Mouse (Mus musculus) adrenal gland, postnatal 4 days (tissue): Measurements from ENCODE around the gene Evc. TPM values are rescaled to one million over a fixed set of nuclear protein-coding genes. Genes with fewer than 3 reads are reported as not detected.

ENCODE experiments used
- DNase-seq, 2 experiments: peaks; one replicate each; pipeline ENCODE4 v3.0.0; 2021 to 2022; ENCODE audit warnings: low spot score in 2 of 2, mixed read lengths in 2 of 2
- long read RNA-seq, 2 experiments: library from polyadenylated mRNA; stranded (forward); transcript quantifications; one replicate each; pipeline ENCODE4 v2.0.0; 2021
- total RNA-seq, 2 experiments: library from RNA; stranded (reverse); gene quantifications; 2 replicates each; pipeline ENCODE4 v1.2.3; 2021

Gene Evc
- 10 to 100 TPM; 21.0 to 23.9 TPM for total RNA-seq
- long read RNA-seq, experiment 1, full-length matches to known transcripts: 2 of 8 reads
- long read RNA-seq, experiment 1, partial matches to known transcripts: 1 of 8 reads
- long read RNA-seq, experiment 1, other reads (novel, unspliced or antisense): 5 of 8 reads
- long read RNA-seq, experiment 2, full-length matches to known transcripts: 7 of 29 reads
- long read RNA-seq, experiment 2, partial matches to known transcripts: 9 of 29 reads
- long read RNA-seq, experiment 2, other reads (novel, unspliced or antisense): 13 of 29 reads

GRCm38 (mm10) chr5:37336485-37337105 lies at the start of gene Evc:
TSS of gene Evc (minus strand) at chr5:37336894.
- DNase-seq: peak; percentile 29 to 43

- DNase-seq: no peak
These were observed 46.9 kb upstream of the Evc start for GRCm38 (mm10) chr5:37383570-37383969.

- DNase-seq: no peak
These were observed 43.9 kb upstream of the Evc start for GRCm38 (mm10) chr5:37380641-37381040.

- no peak for DNase-seq
These were observed 40.7 kb upstream of the Evc start for GRCm38 (mm10) chr5:37377376-37377775.

- no peak for DNase-seq
These were observed 32.1 kb upstream of the Evc start for GRCm38 (mm10) chr5:37368796-37369195.

- DNase-seq: no peak
These were observed 29.1 kb upstream of the Evc start for GRCm38 (mm10) chr5:37365751-37366150.

GRCm38 (mm10) chr5:37363284-37363683 lies 26.6 kb upstream of the Evc start:
- no peak for DNase-seq

GRCm38 (mm10) chr5:37362618-37363017 lies 25.9 kb upstream of the Evc start:
- no peak for DNase-seq

GRCm38 (mm10) chr5:37356027-37356426 lies 19.3 kb upstream of the Evc start:
- DNase-seq: no peak

- no peak for DNase-seq
These were observed 17.7 kb upstream of the Evc start for GRCm38 (mm10) chr5:37354385-37354784.

- no peak for DNase-seq
These were observed 15.1 kb upstream of the Evc start for GRCm38 (mm10) chr5:37351791-37352190.

GRCm38 (mm10) chr5:37343962-37344361 lies 7.3 kb upstream of the Evc start:
- DNase-seq: no peak

GRCm38 (mm10) chr5:37338288-37338687 lies 1.6 kb upstream of the Evc start, which contains the start of gene Evc2:
TSS of gene Evc2 (plus strand) at chr5:37338499.
- DNase-seq: peak; percentile 31 to 57

GRCm38 (mm10) chr5:37337696-37338095 lies 1.0 kb upstream of the Evc start:
- no peak for DNase-seq

GRCm38 (mm10) chr5:37335061-37335460 lies 1.6 kb downstream of the Evc start:
- no peak for DNase-seq

- DNase-seq: no peak
These were observed 4.6 kb downstream of the Evc start for GRCm38 (mm10) chr5:37332066-37332465.

GRCm38 (mm10) chr5:37331133-37331505 lies 5.6 kb downstream of the Evc start:
- DNase-seq: no peak

- DNase-seq: no peak
These were observed 6.1 kb downstream of the Evc start for GRCm38 (mm10) chr5:37330449-37331132.

GRCm38 (mm10) chr5:37326675-37327074 lies 10.0 kb downstream of the Evc start:
- no peak for DNase-seq

GRCm38 (mm10) chr5:37320761-37321160 lies 15.9 kb downstream of the Evc start:
- DNase-seq: no peak

- no peak for DNase-seq
These were observed 16.5 kb downstream of the Evc start for GRCm38 (mm10) chr5:37320174-37320573.

GRCm38 (mm10) chr5:37318715-37319114 lies 18.0 kb downstream of the Evc start:
- DNase-seq: no peak
